Mouse (Mus musculus): ENCODE results near the gene Nfkbil1. TPM values are rescaled to one million over a fixed set of nuclear protein-coding genes. Genes with fewer than 3 reads are reported as not detected.
A peak's percentile ranks its signal among the peaks of the same experiment; 100 is the strongest.

Gene Nfkbil1
- total RNA-seq, 2 experiments from 2014 or later: 10.8 to 11.0 TPM

DNA sequence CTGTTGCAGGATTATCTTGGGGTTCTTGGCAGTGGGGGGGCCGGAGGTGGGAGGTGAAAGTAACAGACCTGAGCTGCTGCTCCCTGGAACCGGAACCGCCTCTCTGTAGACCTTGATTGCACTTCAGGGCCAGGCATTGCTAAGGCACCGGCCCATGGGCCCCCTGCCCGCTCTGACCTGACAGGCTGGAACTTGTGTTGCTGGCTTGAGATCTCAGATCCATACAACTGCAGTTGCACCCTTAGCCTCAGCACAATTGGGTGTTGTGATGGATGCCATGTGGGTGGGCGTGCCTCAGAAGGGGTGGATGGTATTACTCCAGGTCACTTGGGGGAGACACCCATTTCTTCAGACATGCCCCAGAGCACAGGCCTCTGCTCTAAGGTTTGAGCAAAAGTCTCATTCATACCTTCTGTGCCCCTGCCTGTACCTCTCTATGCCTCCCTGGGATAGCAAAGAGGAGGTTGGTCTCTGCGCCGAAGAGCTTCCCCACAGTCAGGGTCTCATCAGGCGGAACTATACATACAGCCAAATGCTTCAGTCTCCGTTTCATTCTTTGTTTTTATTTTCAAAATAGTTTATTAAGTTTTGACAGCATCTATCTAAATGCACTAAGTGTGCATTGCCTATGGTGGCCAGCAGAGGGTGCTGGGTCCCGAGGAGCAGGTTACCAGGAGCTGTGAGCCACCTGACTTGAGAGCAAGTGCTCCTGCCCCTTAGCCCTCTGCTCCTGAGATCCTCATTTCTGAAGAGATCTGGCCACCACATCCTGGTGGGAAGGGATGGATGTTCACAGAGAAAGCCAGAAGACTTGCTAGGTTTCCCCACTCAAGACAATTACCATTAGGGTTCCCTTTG lies 18.9 kb upstream of the Nfkbil1 start:
- DNase-seq: peak; percentile 75

DNA sequence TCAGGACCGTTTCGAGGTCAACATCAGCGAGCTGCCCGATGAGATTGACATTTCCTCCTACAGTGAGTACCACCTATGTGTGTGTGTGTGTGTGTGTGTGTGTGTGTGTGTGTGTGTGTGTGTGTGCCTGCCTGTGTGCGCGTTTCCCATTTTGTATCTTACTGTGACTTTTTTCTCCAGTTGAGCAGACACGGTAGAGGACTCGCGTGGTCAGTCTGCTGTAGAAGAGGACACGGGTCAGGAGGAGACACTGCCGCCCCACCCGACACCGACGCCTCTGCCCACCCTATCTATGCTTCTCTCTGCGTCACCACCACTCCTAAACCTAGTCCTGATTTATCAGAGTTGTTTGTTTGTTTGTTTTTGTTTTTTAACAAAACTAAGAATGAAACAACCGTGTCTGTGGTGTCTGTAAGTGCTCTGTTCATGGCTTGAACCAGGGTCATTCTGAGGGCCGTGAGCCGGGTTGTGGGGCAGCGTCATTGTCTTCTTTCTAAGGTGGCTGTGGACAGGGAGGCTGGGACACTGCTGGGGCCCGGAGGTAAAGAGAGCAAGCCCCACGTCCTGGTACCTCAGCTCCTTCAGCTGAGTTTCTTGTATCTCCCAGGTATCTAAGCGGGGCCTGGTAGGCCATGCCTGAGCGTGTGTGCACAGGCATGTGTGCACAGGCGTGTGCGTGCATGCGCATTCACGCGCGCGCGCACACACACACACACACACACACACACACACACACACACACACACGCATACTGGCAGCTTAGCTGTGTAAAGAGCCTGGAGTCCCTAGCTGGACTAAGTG lies 17.9 kb upstream of the Nfkbil1 start:
- DNase-seq: no peak

DNA sequence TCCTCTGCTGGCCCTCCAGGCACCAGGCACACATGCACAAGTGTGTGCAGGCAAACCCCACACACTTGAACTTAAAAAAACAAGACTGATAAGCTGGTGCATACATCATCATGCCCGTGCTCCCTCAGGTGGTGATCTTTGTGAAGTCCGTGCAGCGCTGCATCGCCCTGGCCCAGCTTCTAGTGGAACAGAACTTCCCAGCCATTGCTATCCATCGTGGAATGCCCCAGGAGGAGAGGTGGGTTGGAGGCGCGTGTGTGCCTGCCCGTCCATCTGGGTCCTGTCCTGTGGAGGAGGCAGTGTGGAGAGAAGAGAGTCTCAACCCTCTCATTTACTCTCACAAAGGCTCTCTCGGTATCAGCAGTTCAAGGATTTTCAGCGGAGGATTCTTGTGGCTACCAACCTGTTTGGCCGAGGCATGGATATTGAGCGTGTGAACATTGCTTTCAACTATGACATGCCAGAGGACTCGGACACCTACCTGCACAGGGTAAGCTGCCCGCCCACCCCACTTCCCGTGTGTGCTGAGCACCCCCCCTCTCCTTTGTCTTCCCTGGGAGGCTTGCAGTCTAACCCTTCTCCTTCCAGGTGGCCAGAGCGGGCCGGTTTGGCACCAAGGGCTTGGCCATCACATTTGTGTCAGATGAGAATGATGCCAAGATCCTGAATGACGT lies 17.2 kb upstream of the Nfkbil1 start:
- DNase-seq: no peak

DNA sequence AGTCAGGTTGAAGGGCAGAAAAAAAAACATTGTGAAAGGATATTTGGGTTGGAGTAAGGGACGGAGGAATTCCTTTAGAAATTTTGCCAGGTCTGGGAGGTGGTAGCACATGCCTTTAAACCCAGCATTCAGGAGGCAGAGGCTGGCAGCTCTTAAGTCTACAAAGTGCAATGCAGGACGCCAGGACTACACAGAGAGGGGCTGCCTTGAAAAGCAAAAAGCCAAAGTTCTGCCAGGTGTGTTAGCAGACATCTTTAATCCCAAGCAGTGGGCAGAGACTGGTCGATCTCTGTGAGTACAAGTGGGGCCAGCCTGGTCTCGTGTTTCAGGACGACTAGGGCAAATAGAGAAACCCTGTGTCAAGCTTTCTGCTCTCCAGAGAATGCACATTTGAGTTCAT lies 16.4 kb upstream of the Nfkbil1 start:
- DNase-seq: no peak

DNA sequence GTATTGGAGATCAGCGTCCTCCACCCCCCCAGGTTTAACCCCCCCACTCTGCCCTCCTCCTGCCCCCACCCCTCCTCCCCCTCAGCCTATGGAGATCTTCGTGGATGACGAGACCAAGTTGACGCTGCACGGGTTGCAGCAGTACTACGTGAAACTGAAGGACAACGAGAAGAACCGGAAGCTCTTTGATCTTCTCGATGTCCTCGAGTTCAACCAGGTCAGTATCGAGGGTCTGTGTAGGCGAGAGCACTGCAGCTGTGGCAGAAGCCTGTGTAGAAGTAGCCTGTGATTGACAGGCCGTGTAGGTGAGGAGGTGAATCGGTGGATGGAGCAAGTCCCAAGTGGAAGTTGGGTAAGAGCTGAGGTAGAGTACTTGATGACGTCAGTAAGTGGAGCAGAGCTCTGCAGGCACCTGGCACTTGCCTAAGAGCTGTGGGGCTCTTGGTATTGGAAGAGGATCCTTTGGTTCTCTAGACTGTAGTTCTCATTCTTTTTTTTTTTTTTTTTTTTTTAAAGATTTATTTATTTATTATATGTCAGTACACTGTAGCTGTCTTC lies 15.6 kb upstream of the Nfkbil1 start:
- no peak for DNase-seq

DNA sequence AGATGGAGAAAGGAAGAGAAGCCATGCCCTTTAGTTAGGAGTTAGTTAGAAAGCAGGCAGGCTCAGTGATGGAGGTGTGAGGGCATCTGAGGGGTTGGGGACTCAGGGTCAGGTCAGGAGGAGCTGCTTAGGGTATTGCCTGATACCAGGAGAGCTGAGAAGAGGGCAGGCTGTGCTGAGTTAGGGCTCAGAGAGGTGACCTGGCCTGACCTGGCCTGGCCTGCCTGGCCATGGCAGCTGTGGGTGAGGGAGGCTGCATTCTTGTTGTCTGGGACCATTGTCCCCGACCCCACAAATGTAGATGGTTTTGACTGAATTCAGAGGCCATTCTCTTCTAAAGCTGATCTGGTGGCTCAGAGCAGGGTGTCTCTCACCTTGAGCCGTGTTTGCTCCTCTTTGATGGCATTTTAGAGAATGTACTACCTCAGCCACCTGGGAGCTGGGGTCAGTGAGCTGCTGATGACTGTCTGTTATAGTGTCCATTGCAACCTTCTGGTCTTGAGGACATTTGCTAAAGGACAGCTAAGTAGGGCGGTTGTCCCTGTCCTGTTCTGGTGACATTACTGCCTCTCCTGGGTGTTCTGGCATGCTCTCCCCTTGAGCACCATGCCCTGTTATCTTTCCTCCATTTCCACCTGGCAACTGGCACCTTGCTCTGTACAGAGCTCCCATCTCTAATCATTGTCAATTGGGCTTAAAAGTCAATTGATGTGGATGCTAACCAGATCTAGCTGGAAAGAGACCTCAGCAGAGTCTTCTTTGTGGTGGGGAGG lies 14.9 kb upstream of the Nfkbil1 start:
- DNase-seq: no peak

DNA sequence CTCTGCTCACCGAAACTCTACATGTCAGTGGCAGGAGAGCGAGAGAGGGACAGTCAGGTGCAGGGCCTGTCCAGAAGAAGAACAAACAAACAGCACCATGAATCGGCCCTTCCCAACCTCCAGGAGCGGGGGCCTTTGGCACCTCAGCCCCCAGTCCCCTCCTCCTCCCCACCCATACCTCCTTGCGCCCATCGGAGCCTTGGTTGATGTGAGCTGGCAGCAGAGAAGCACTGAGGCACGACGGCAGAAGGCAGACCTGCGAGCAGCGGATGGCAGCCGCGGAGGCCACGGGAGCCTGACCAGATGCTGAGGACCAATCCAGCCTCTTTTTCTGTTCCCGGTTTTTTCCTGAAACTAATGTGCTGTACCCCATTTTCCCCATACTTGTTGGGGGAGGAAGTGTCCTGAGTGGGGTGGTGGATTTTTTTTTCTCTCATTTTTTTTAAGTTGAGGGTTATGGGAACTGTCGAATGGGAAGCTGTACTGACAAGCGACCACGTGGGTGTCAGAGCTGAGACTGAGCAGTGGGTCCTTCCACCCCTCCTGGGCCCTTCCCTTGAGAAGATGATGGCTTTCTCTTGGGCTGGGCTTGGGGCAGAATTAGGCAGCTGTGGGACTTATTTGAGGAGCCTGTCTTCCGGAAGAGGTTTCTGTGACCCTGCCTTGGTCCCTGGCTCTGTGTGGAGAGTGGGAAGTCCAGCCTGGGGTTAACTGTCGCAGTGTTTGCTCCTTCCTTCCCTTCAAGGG lies 14.0 kb upstream of the Nfkbil1 start:
- no peak for DNase-seq

DNA sequence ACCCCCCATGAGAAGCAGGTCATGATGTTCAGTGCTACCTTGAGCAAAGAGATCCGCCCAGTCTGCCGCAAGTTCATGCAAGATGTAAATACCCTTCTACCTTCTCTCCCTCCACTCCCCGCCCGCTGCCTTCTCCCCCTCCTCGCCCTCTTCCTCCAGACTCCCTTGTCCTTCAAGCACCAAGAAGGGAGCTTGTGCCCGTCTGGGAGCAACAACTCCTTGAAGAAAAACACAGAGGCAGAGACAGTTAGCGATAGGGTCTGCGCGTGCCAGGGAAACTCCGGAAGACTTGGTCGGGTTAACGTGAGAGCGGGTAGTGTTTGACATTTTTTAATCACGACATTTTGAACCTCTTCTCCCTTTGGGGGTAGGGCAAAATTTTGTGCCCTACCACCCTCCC lies 13.4 kb upstream of the Nfkbil1 start:
- DNase-seq: no peak

DNA sequence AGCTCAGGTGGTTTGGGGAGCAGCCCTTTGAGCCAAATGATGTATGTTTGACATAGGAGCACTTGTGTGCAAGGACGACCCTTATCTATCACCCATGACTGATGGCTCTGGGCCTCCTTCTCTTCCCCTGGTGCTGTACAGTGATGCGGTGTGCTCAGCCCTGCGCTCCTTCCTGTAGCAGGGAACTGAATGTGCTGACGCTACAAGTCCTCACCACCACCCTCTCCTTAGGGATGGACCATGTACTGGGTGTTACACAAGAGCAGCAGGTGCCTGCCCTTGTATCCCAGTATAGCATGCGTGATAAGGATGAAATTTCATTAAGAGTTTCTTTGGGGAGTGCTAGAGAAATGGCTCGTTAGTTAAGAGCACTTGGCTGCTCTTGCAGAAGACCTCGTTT lies 11.6 kb upstream of the Nfkbil1 start:
- DNase-seq: no peak

DNA sequence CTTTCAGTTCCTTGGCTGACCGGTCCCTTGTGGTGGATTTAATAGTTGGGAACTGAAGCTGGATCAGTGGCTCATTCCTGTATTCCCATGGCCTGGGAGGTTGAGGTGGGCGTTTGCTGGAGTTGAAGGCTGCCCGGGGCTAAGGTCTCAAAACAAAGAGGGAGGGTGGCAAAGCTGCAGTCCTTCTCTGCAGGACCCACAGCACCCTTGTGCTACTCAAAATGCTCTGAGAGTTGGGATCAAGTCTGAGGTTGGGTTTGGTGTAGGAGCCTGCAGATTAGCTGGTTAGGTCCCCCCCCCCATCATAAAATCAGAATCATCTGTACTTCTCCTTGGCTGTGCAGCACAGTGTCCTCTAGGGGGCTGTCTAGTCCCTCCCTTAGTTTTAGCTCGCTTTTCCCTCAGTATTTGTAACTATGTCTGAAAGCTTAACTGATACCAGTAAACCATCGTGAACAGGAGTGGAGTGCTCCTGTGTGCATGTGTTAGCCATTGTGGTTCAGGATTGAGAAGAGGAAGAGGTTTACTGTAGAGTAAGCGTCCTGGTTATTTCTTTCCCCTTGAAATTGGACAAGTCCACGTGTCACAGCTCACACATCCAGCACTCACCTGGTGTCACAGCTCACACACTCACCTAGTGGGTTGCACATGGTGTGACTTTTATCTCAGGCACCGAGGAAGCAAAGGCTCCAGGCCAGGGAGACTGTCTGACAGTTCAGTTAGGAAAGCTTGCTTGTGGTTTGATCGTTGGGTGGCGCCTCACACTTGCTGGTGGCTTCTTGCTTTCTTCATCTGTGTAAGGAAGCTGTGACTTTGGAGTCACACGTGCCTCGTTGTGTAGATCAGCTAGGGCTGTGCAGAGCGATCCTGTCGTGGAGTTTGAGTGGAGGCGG lies 10.4 kb upstream of the Nfkbil1 start:
- DNase-seq: no peak

DNA sequence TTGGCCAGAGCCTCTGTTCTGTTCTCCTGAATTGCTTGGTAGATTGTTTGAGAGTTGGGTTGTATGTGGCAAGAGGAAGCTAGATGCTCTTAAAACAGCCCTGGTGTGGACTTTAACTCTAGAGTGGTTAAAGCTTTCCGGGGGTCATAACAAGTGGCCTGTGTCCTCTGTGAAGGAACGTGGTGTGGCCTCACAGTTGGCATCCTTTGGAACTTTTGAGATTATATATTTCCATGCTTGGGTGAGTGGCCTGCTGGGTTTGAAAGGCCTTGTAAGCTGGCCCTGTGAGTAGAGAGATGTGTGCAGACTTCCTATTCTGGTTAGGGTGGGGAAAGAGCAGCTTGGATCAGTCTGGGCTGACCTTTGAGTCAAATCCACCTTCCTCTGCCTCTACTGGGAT lies 9.4 kb upstream of the Nfkbil1 start:
- DNase-seq: no peak

DNA sequence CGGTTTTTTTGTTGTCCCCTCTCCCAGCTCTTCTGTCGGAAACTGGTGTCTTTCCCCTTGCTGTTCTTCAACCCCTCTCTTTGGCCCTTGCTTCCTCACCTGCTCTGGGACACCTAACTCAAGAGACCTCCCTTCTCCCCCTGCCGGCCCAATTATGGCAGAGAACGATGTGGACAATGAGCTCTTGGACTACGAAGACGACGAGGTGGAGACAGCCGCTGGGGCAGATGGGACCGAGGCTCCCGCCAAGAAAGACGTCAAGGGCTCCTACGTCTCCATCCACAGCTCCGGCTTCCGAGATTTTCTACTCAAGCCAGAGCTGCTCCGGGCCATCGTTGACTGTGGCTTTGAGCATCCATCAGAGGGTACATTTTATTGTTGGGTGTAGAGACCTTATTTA lies 7.5 kb upstream of the Nfkbil1 start:
- peak; percentile 72 for DNase-seq

DNA sequence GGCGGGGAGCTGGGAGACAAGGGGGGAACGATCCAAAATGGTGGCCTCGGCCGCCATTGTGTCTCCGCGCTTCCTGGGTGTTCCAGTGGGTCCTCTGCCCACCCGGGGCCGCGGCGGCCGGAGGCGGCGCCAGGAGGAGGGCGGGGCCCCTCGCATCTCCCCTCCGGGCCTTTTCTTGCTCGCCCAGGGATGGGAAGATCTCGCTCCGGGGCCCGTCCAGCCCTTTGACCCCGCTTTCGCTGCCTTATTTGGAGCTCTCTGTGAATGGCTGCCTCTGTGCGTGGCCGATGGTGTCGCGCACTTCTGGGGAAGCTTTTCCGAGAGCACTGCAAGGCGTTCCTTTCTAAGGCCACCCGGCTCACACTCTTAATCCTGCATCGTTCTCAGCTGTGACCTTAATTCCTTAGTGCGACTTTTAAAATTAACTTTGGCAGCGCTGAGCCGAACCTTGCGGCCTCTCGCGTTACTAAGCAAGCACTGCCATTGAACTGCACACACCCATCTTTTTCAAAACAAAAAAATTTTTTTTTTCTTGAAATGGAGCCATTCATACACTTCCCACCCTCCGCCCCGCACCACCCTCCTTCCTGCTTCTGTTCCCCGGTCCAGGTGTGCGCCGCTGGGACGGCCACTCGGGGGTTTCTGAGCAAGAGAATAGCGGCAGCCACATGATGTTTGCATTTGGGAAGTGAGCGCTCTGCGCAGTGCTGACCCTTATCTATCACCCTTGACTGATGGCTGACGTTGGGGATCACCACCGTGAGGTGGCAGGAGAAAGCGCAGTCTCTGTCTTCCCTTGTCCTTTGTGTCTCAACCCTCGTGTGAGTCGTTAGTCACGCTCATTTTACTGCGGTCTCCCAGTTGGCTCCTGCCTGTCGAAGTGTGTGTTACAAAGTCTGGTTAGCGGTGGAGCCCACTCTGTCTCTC lies 6.7 kb upstream of the Nfkbil1 start:
- peak; percentile 76 for DNase-seq

DNA sequence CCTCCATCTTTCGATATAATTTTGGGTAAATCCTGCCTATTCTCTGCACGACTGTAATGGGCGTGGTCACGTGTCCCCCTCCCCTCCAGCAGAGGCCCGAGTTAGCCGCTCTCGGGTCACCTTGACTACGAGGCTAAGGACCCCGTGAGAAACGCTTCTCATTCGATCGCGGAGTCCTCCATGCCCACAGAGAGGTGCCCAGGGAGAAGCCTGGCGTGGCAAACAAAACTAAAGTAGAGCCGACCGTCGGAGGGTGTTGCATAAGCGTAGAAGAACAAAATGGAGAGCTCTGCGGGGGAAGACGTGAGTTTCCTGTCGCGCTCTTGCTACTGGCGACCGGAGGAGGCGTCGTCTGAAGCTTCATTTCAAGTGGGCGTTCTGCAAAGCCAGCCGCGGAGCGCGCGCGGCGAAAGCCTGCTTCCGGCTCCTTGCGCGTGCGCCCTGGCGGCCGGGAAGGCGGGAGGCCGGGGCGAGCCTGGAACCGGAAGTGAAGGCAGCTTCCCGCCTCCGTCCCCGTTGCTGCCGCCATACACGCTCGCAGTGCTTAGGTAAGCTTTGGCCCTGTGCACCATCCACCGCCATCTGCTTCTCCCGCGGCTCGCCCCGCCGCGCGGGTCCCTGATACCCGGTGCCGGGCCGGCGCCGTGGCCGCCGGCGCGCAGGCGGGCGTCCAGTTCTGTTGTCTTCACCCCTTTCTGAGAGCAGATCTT lies 5.9 kb upstream of the Nfkbil1 start, which contains the start of gene Ddx39b:
Gene Ddx39b (plus strand): TSS at position 442 of the 710 bp plus-strand sequence.
- peak; percentile 97 for DNase-seq

DNA sequence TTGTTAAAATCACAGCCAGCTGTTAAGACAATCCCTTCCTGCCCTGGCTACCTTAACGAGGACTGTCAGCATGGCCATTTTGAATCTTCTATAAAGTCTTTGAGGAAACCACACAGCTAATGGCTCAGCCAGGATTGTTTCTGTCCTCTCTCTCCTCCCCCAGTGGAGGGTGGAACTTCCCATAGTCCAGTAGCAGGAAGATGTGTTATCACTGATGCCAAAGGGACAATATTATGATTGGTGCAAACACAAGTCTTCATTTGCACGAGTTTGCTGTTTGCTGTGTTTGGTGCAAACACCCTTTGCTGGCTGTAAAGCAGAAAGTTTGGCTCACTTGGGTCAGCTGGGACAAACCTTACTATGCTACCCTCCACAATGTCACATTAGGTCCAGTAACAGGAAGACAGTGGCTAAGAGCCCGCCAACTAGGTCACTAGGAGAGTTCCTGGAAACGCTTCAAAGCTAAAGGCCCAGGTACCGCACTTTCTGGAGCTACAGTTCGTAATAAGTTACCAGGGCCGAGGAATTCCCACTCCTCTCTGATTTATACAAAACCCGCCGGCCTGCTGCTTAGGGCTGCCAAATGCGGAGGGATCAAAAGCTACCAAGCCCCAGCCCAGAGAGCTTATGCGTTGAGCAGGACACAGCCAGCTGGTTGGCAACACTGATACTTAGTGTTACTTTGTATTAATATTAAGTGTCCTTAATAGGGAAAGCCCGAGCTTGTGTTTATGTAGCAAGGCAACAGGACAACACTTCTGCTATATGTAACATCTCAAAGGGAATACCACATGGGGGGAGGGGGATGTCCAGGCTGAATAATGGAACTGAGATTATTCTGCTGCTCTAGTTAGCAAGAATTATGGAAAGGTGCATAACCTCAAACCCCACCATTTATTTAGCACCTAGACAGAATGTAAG lies 5.1 kb upstream of the Nfkbil1 start:
- DNase-seq: no peak

DNA sequence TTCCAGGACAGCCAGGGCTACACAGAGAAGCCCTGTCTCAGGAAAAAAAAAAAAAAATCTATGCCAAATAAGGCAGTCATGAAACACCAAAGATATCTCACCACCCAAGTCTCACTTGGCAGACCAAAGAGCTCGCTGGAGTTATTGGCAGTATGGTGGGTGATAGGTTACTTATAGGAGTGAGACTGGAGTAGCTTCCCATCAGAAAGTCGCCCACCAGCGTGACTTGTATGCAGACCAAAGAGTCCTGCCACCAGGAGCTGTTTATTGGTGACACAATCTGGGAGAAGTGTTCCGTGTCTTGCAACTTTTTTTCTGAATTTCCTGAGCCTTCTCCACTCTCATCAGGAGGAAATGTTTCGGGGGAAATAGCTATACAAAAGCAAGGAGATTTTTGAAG lies 4.1 kb upstream of the Nfkbil1 start:
- no peak for DNase-seq

DNA sequence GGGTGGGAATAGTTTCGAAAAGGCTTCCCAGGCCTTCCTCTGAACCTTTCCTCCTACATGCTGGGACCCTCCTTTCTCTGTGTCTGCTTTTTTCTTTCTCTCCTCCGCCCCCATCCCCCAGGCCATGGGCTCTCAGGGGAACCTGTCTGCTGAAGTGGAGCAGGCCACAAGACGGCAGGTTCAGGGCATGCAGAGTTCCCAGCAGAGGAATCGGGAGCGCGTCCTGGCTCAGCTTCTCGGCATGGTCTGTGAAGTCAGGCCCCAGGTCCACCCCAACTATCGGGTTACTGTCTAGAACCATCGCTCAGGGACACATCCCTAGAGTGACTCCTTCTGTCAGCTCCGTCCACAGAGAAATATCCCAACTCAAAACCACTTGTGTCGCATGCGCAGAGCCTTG lies 1.9 kb upstream of the Nfkbil1 start:
- no peak for DNase-seq

All from heart, postnatal 4 days (tissue).